Mouse (Mus musculus): Measurements from ENCODE around the gene Spatc1l.

DNA sequence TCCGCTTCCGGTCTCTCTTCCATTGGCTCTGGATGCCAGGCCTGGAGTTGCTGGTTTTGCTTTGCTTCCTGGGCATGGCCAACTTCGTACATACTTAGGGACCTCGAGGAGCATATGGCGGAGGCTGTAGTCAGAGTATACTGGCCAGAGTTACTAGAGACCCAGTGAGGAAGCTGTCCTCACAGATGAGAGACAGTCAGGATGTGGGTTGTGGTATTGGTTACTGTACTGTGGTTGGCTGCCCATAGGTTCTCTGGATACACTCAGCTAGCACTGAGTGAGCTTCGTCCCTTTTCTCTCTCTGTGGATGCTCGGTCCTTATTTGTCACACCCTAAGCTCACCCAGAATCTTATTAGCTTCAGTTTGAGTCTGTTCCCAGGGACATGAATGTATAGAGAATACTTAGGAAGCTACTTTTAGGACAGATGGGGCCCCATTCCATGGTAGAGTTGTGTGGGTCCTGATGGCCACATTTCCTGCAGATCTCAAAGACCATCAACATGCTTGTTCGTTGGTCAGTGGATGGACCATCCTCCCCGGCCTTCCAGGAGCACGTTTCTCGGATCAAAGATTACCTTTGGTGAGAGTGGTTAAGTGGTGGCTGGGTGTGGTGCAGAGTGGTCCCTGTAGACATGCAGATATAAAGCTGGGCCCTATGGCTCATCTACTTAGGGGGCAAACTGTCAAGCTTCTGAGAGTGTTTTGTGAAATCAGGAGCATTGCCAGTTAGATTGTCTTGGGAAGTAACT, 20.6 kb upstream of the Spatc1l start:
- TF ChIP-seq POLR2A (IDR thresholded peaks at IDR 0.05; ENCODE audit: extremely low read depth, insufficient read depth, low read length) (no peak), CTCF (IDR thresholded peaks at IDR 0.05; ENCODE audit: low read depth, low read length) (no peak)

Data from liver, adult 2 months (tissue).